ENCODE assay signal across 9 mouse cellular contexts in the genomic region with DNA sequence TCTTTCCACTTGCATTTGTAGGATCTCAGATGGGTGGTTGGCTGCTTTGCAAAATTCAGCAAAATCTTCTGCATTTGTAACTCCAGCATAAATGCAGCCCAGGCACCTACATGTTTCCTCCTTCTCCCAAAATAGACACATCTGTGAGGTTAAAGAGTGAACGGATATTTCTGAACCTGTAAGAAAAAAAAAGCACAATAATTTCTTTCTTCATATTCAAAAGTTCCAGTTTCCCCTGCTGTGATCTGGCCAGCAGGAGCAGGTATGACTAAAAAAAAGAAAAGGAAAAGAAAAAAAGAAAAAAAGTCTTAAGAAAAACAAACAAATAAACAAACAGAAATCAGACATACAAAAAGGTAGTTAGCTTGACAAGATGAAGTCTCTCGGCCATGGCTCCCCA. TPM values are rescaled to one million over a fixed set of nuclear protein-coding genes. Genes with fewer than 3 reads are reported as not detected.
DNase-seq lines count a peak whose midpoint lies in the region; ATAC-seq lines count a peak whose summit lies in the region.
"Had no signal": no experiment of that assay in that cellular context is flagged by ENCODE, and none has a peak within 500 bp of the region (broad histone marks: within the 10 kb centered on the region; RNA-seq: fewer than 3 reads in every experiment).

No protein-coding gene starts in this region.

- peaks cover 32% of the 10 kb centered on the region for H3K27me3 ChIP-seq in megakaryocyte, embryonic 14.5 days (replicated peaks)
- no peaks in the 10 kb centered on the region for H3K27me3 ChIP-seq in hindbrain, embryonic 11.5 days (ENCODE audit: control insufficient read depth, insufficient read depth, low read length)
- H3K27me3 ChIP-seq in liver, embryonic 15.5 days: peaks cover 88% of the 10 kb centered on the region

- no peaks in the 10 kb centered on the region for H3K9me3 ChIP-seq in megakaryocyte, embryonic 14.5 days
- no peaks in the 10 kb centered on the region for H3K9me3 ChIP-seq in hindbrain, embryonic 11.5 days (ENCODE audit: control insufficient read depth, low read length)
- no peaks in the 10 kb centered on the region for H3K9me3 ChIP-seq in liver, embryonic 15.5 days (replicated peaks)

- H3K9ac ChIP-seq in hindbrain, embryonic 11.5 days (ENCODE audit: low read depth, low read length): peak overlapping the region; percentile 100
- no peak overlapping the region for H3K9ac ChIP-seq in liver, embryonic 15.5 days

- no peak for ATAC-seq in megakaryocyte, adult 5-6 weeks (ENCODE audit: poor library complexity, severe bottlenecking)
- ATAC-seq in hindbrain, embryonic 11.5 days (ENCODE audit: low FRiP score): no peak
- ATAC-seq in liver, embryonic 15.5 days (ENCODE audit: insufficient read depth): no peak

- peak overlapping the region; percentile 99 for H3K27ac ChIP-seq in hindbrain, embryonic 11.5 days (ENCODE audit: low read depth, low read length)
- H3K27ac ChIP-seq in liver, embryonic 15.5 days (replicated peaks): no peak overlapping the region

- peak overlapping the region; percentile 97 for H3K4me3 ChIP-seq in megakaryocyte, embryonic 14.5 days (replicated peaks)
- peak overlapping the region; percentile 93 for H3K4me3 ChIP-seq in hindbrain, embryonic 11.5 days (ENCODE audit: low read depth, low read length)
- no peak overlapping the region; the same call in 1 of the 2 replicates for H3K4me3 ChIP-seq in liver, embryonic 15.5 days (replicated peaks)

- 4% methylated on average over 2 of the region's 2 CpGs for WGBS in hindbrain, embryonic 11.5 days
- 26% methylated on average over 2 of the region's 2 CpGs for WGBS in liver, embryonic 15.5 days (ENCODE audit: insufficient replicate concordance)

- DNase-seq in hindbrain, embryonic 11.5 days (ENCODE audit: low spot score): no peak
- no peak for DNase-seq in ovary, postnatal 10 days (ENCODE audit: low spot score)
- no peak for DNase-seq in thymus, postnatal 10 days (ENCODE audit: low spot score in 2 of 2)
- DNase-seq in retina, postnatal 1 day: no peak
- DNase-seq: right cerebral cortex, postnatal 14 days had no signal

- no peaks in the 10 kb centered on the region for H3K36me3 ChIP-seq in megakaryocyte, embryonic 14.5 days (replicated peaks; ENCODE audit: low read length)
- no peaks in the 10 kb centered on the region for H3K36me3 ChIP-seq in hindbrain, embryonic 11.5 days (ENCODE audit: control insufficient read depth, insufficient read depth, low read length)
- no peaks in the 10 kb centered on the region for H3K36me3 ChIP-seq in liver, embryonic 15.5 days (replicated peaks)

- H3K4me2 ChIP-seq in hindbrain, embryonic 11.5 days (replicated peaks; ENCODE audit: low read depth, low read length): peak overlapping the region; percentile 82
- peak overlapping the region; percentile 85 for H3K4me2 ChIP-seq in liver, embryonic 15.5 days

- peaks cover 45% of the 10 kb centered on the region for H3K4me1 ChIP-seq in megakaryocyte, embryonic 14.5 days
- peaks cover 7% of the 10 kb centered on the region for H3K4me1 ChIP-seq in hindbrain, embryonic 11.5 days (replicated peaks; ENCODE audit: control insufficient read depth, insufficient read depth, low read length)
- H3K4me1 ChIP-seq in liver, embryonic 15.5 days (replicated peaks): peaks cover 33% of the 10 kb centered on the region

RNA-seq across cellular contexts. Expression of a gene that starts 1.2 kb away (rescaled TPM):
- polyA plus RNA-seq in megakaryocyte, embryonic 14.5 days (2012; ENCODE audit: insufficient read depth, low replicate concordance): 0.04 and 1.8 TPM in 2 replicates
- 0.09 TPM in 1 of 2 replicates, not detected in the other for total RNA-seq in megakaryocyte, adult 5-6 weeks (2015)
- total RNA-seq in megakaryocyte, adult 5-6 weeks (2017): not detected in 2 replicates
- polyA plus RNA-seq in hindbrain, embryonic 11.5 days (2014; fragmentation: Nextera tagmentation; extraction: Ambion mirVana): 19.6 and 20.1 TPM in 2 replicates
- polyA plus RNA-seq in liver, embryonic 15.5 days (2015; fragmentation: Nextera tagmentation; extraction: Ambion mirVana): 0.37 and 0.47 TPM in 2 replicates

RNA-seq across cellular contexts. Expression of a gene that starts 5.0 kb away (rescaled TPM):
- polyA plus RNA-seq in megakaryocyte, embryonic 14.5 days (2012; ENCODE audit: insufficient read depth, low replicate concordance): 5.1 and 28.3 TPM in 2 replicates
- total RNA-seq in megakaryocyte, adult 5-6 weeks (2015): 41.5 and 50.7 TPM in 2 replicates
- 47.3 and 52.8 TPM in 2 replicates for total RNA-seq in megakaryocyte, adult 5-6 weeks (2017)
- polyA plus RNA-seq in hindbrain, embryonic 11.5 days (2014; fragmentation: Nextera tagmentation; extraction: Ambion mirVana): 48.0 and 62.2 TPM in 2 replicates
- polyA plus RNA-seq in liver, embryonic 15.5 days (2015; fragmentation: Nextera tagmentation; extraction: Ambion mirVana): 26.2 and 27.9 TPM in 2 replicates

RNA-seq across cellular contexts. Expression of a gene that starts 12.5 kb away (rescaled TPM):
- 0.12 and 1.7 TPM in 2 replicates for polyA plus RNA-seq in megakaryocyte, embryonic 14.5 days (2012; ENCODE audit: insufficient read depth, low replicate concordance)
- not detected in 2 replicates for total RNA-seq in megakaryocyte, adult 5-6 weeks (2015)
- total RNA-seq in megakaryocyte, adult 5-6 weeks (2017): 0.22 and 0.24 TPM in 2 replicates
- 8.5 and 10.7 TPM in 2 replicates for polyA plus RNA-seq in hindbrain, embryonic 11.5 days (2014; fragmentation: Nextera tagmentation; extraction: Ambion mirVana)
- polyA plus RNA-seq in liver, embryonic 15.5 days (2015; fragmentation: Nextera tagmentation; extraction: Ambion mirVana): 1.3 and 1.4 TPM in 2 replicates

RNA-seq across cellular contexts. Expression of a gene that starts 53.3 kb away (rescaled TPM):
- polyA plus RNA-seq in megakaryocyte, embryonic 14.5 days (2012; ENCODE audit: insufficient read depth, low replicate concordance): not detected in 2 replicates
- total RNA-seq in megakaryocyte, adult 5-6 weeks (2015): not detected in 2 replicates
- not detected in 2 replicates for total RNA-seq in megakaryocyte, adult 5-6 weeks (2017)
- not detected in 2 replicates for polyA plus RNA-seq in hindbrain, embryonic 11.5 days (2014; fragmentation: Nextera tagmentation; extraction: Ambion mirVana)
- not detected in 2 replicates for polyA plus RNA-seq in liver, embryonic 15.5 days (2015; fragmentation: Nextera tagmentation; extraction: Ambion mirVana)
- total RNA-seq: left cerebral cortex, adult 8-10 months had no signal
